Mouse (Mus musculus) C2C12 (cell line): ENCODE data around the gene Trpv4. TPM values are rescaled to one million over a fixed set of nuclear protein-coding genes. Genes with fewer than 3 reads are reported as not detected.

Experiments used
- H3K27me3 ChIP-seq: one replicate; pipeline ENCODE4 v1.6.1; 2011; ENCODE audit not compliant: control insufficient read depth, insufficient read depth, insufficient read length
- H3K36me3 ChIP-seq: one replicate; pipeline ENCODE4 v1.6.1; 2011; ENCODE audit not compliant: control insufficient read depth, insufficient read depth
- H3K4me3 ChIP-seq: one replicate; pipeline ENCODE4 v1.5.1; 2011; ENCODE audit warnings: mild to moderate bottlenecking, control low read depth; ENCODE audit not compliant: poor library complexity, insufficient read depth, severe bottlenecking
- H3K79me2 ChIP-seq: one replicate; pipeline ENCODE4 v1.6.1; 2011; ENCODE audit not compliant: control insufficient read depth, insufficient read depth
- H3K79me3 ChIP-seq: one replicate; pipeline ENCODE4 v1.6.1; 2011; ENCODE audit warnings: low read depth, control low read depth
- H3ac ChIP-seq: one replicate; pipeline ENCODE3; 2011; ENCODE audit warnings: low read depth; ENCODE audit not compliant: control insufficient read depth, insufficient read length
- CEBPB ChIP-seq: IDR thresholded peaks from one replicate; pipeline ENCODE4 v1.6.1; 2011; ENCODE audit warnings: low read depth, mild to moderate bottlenecking, control low read depth, moderate library complexity
- CTCF ChIP-seq: IDR thresholded peaks from one replicate; pipeline ENCODE4 v1.5.1; 2011; ENCODE audit not compliant: control insufficient read depth, insufficient read depth, insufficient read length
- FOSL1 ChIP-seq: IDR thresholded peaks from one replicate; pipeline ENCODE4 v1.8.0; 2011; ENCODE audit warnings: mild to moderate bottlenecking, low read length; ENCODE audit not compliant: poor library complexity, insufficient read depth, severe bottlenecking
- MAX ChIP-seq: IDR thresholded peaks from one replicate; pipeline ENCODE4 v1.6.1; 2011; ENCODE audit warnings: mild to moderate bottlenecking, control low read depth
- MYOD1 ChIP-seq: IDR thresholded peaks from one replicate; pipeline ENCODE4 v1.6.1; 2011; ENCODE audit warnings: low read depth; ENCODE audit not compliant: control insufficient read depth, insufficient read length
- MYOG ChIP-seq: IDR thresholded peaks from one replicate; pipeline ENCODE4 v1.6.1; 2011; ENCODE audit not compliant: control insufficient read depth, insufficient read length; ENCODE audit errors: extremely low read depth
- USF1 ChIP-seq: IDR thresholded peaks from one replicate; pipeline ENCODE4 v1.6.1; 2011; ENCODE audit warnings: low read depth, mild to moderate bottlenecking, control low read depth, moderate library complexity
- polyA plus RNA-seq: library from polyadenylated mRNA; unstranded; fragments of >200 nt; fragmentation: generic; extraction: Trizol; gene quantifications from one replicate; pipeline ENCODE4 v1.2.1, GENCODE M21; 2012; ENCODE audit warnings: missing spikeins

Trpv4 gene
- polyA plus RNA-seq, 1 experiment: 0.55 TPM

GRCm38 (mm10) chr5:114575986-114576605 is 82.1 kb downstream of the Trpv4 start:
- TF ChIP-seq MYOD1 (no peak), CTCF (no peak), MAX (no peak), FOSL1 (no peak), CEBPB (no peak), MYOG (no peak), USF1 (no peak)
- no peaks in the 10 kb centered on the region for H3K79me2 ChIP-seq
- no peaks in the 10 kb centered on the region for H3K36me3 ChIP-seq
- no peak overlapping the region for H3ac ChIP-seq
- H3K27me3 ChIP-seq: peaks cover 94% of the 10 kb centered on the region
- H3K79me3 ChIP-seq: no peaks in the 10 kb centered on the region
- no peak overlapping the region for H3K4me3 ChIP-seq

GRCm38 (mm10) chr5:114575530-114575929 is 82.7 kb downstream of the Trpv4 start:
- H3K36me3 ChIP-seq: no peaks in the 10 kb centered on the region
- TF ChIP-seq CTCF (no peak), FOSL1 (no peak), MYOG (no peak), CEBPB (no peak), MAX (no peak), MYOD1 (no peak), USF1 (no peak)
- peaks cover 96% of the 10 kb centered on the region for H3K27me3 ChIP-seq
- H3K4me3 ChIP-seq: no peak overlapping the region
- H3K79me3 ChIP-seq: no peaks in the 10 kb centered on the region
- no peak overlapping the region for H3ac ChIP-seq
- no peaks in the 10 kb centered on the region for H3K79me2 ChIP-seq

GRCm38 (mm10) chr5:114575010-114575409 is 83.2 kb downstream of the Trpv4 start:
- Histone ChIP-seq H3K79me2 (no peaks in the 10 kb centered on the region), H3ac (no peak overlapping the region), H3K27me3 (peaks cover 98% of the 10 kb centered on the region), H3K4me3 (no peak overlapping the region), H3K36me3 (no peaks in the 10 kb centered on the region), H3K79me3 (no peaks in the 10 kb centered on the region)
- TF ChIP-seq MAX: no peak

GRCm38 (mm10) chr5:114573920-114574628 is 84.1 kb downstream of the Trpv4 start:
- Histone ChIP-seq H3K79me3 (no peaks in the 10 kb centered on the region), H3K4me3 (no peak overlapping the region), H3K27me3 (peaks cover 98% of the 10 kb centered on the region), H3ac (no peak overlapping the region), H3K36me3 (no peaks in the 10 kb centered on the region), H3K79me2 (no peaks in the 10 kb centered on the region)
- TF ChIP-seq CEBPB (no peak), CTCF (no peak), MYOG (no peak), MAX (no peak), USF1 (no peak), FOSL1 (no peak), MYOD1 (no peak)

GRCm38 (mm10) chr5:114572997-114573396 is 85.2 kb downstream of the Trpv4 start:
- H3K4me3 ChIP-seq: no peak overlapping the region
- H3ac ChIP-seq: no peak overlapping the region
- H3K79me2 ChIP-seq: no peaks in the 10 kb centered on the region
- peaks cover 98% of the 10 kb centered on the region for H3K27me3 ChIP-seq
- H3K79me3 ChIP-seq: no peaks in the 10 kb centered on the region
- no peaks in the 10 kb centered on the region for H3K36me3 ChIP-seq
- TF ChIP-seq MYOG (no peak), CEBPB (no peak), FOSL1 (no peak), MYOD1 (no peak), USF1 (no peak), CTCF (no peak), MAX (no peak)

Other genes starting within 250 kb of the Trpv4 start
- gene Mmab, start 214.4 kb downstream of the Trpv4 start, polyA plus RNA-seq: 9.4 TPM
- 46.0 TPM for gene Mvk, start 214.2 kb downstream of the Trpv4 start, polyA plus RNA-seq
- gene Fam222a, start 90.4 kb downstream of the Trpv4 start, polyA plus RNA-seq: 0.06 TPM
- gene Gltp, start 32.6 kb upstream of the Trpv4 start, polyA plus RNA-seq: 53.8 TPM
- 5.8 TPM for gene Tchp, start 49.3 kb upstream of the Trpv4 start, polyA plus RNA-seq
- 55.2 TPM for gene Ankrd13a, start 116.3 kb upstream of the Trpv4 start, polyA plus RNA-seq
- 19.5 TPM for gene Git2, start 117.1 kb upstream of the Trpv4 start, polyA plus RNA-seq
- gene 1500011B03Rik, start 165.0 kb upstream of the Trpv4 start, polyA plus RNA-seq: 34.7 TPM
- gene 4930519G04Rik, start 195.2 kb upstream of the Trpv4 start, polyA plus RNA-seq: not detected
- not detected for gene Gm9936, start 200.3 kb upstream of the Trpv4 start, polyA plus RNA-seq
- gene Oasl2, start 238.5 kb upstream of the Trpv4 start, polyA plus RNA-seq: 0.40 TPM